Mouse (Mus musculus): ENCODE measurements around the gene Fbxw21.

Fbxw21 gene

GRCm38 (mm10) chr9:109090446-109090845 is 71.4 kb downstream of the Fbxw21 start:
- DNase-seq (ENCODE audit: extremely low read depth, low read depth), result no peak
